Mouse (Mus musculus) ES-Bruce4 (cell line): ENCODE measurements at regions not wholly inside any gene's neighbourhood (a gene's known extent, or its start where the extent isn't known, plus 50 kb on each side); places are given as distances from the start of the nearest gene placed in this dataset.

ENCODE experiments used
- H3K27ac ChIP-seq: 2 replicates; pipeline ENCODE4 v1.5.1; 2012; ENCODE audit warnings: low read length, inconsistent platforms; ENCODE audit not compliant: insufficient read depth
- H3K27me3 ChIP-seq: 2 replicates; pipeline ENCODE4 v1.6.1; 2012; ENCODE audit warnings: mild to moderate bottlenecking, low read length, inconsistent platforms; ENCODE audit not compliant: control insufficient read depth, poor library complexity, insufficient read depth, severe bottlenecking
- H3K36me3 ChIP-seq: 2 replicates; pipeline ENCODE4 v1.6.1; 2012; ENCODE audit warnings: inconsistent platforms, mild to moderate bottlenecking, low read length, moderate library complexity; ENCODE audit not compliant: control insufficient read depth, poor library complexity, insufficient read depth, severe bottlenecking
- H3K4me1 ChIP-seq: one replicate; pipeline ENCODE4 v1.8.1; 2011; ENCODE audit warnings: low read length; ENCODE audit not compliant: control insufficient read depth, insufficient read depth
- H3K4me3 ChIP-seq: 2 replicates; pipeline ENCODE4 v1.5.1; 2011; ENCODE audit warnings: low read depth, mild to moderate bottlenecking, low read length
- H3K9ac ChIP-seq: 2 replicates; pipeline ENCODE4 v1.6.1; 2012; ENCODE audit warnings: low read depth, mild to moderate bottlenecking, inconsistent platforms; ENCODE audit not compliant: poor library complexity, severe bottlenecking
- H3K9me3 ChIP-seq: replicated peaks from 2 replicates; pipeline ENCODE4 v1.6.1; 2012; ENCODE audit warnings: mild to moderate bottlenecking, low read length, inconsistent platforms; ENCODE audit not compliant: control insufficient read depth, poor library complexity, insufficient read depth, severe bottlenecking
- CTCF ChIP-seq: IDR thresholded peaks from one replicate; pipeline ENCODE4 v1.8.1; 2011; ENCODE audit warnings: low read depth, low read length
- EP300 ChIP-seq: IDR thresholded peaks from 2 replicates; pipeline ENCODE4 v1.6.1; 2011; ENCODE audit warnings: low read depth, low read length; ENCODE audit not compliant: insufficient read depth
- POLR2A ChIP-seq: IDR thresholded peaks from one replicate; pipeline ENCODE4 v1.8.1; 2011; ENCODE audit warnings: low read length; ENCODE audit not compliant: insufficient read depth

DNA sequence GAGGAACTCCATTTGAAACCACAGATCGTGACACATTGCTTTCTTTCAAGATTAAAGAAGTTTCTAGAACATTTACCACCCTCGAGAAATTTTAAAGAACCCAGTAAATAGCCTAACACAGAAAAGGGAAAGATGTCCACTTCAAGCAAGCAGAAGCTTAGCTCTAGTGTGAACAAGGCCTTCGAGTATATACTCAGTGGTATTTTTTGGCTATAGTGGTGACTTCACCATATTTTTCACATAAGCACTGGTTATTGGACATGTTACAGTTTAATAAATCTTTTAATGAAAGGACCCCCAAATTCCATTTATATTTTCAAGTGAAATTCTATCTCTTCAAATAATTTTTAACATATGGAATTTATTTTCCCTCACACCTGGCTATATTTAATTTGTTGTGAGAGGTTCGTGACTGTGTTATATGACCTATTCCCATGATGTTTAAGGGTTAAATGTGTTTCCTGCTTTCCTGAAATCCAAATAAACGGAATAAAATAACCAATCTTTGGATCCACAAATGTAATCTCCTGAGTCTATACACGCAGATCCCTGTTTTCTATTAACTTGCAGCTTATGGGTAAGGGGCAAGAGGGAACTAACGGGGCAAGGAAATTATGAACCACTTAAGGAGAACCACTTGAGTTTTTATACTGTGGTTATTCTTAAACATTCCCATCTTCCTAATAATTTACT, 60.6 kb upstream of the Tas2r134 start:
- H3K27ac ChIP-seq = no peak overlapping the region
- H3K27me3 ChIP-seq = no peaks in the 10 kb centered on the region
- peaks cover 3% of the 10 kb centered on the region; the same call in 1 of the 2 replicates for H3K9me3 ChIP-seq
- no peaks in the 10 kb centered on the region for H3K4me1 ChIP-seq
- no peak overlapping the region for H3K4me3 ChIP-seq
- H3K9ac ChIP-seq = no peak overlapping the region
- H3K36me3 ChIP-seq = no peaks in the 10 kb centered on the region
- TF ChIP-seq EP300 (no peak), POLR2A (no peak), CTCF (no peak)

DNA sequence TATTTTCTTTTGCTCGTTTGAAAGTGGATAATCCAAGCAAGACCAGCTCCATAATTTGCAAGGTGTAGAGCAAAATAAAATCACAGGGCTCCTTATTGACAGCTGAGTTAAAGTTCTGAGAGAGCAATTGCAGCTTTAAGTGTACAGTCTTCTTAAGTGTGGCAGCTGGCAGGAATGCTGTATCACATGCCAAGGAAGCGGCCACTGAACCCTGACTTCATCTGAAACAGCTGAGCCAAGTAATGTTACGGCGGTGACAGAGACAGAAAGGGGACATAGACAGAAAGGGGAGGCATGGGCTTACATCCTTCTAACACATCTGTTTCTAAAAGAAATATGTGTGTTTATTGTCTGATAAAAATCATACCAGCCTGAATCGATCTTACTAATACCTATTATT, 63.4 kb upstream of the Tas2r134 start:
- no peak overlapping the region for H3K9ac ChIP-seq
- TF ChIP-seq CTCF (no peak), POLR2A (no peak)
- no peaks in the 10 kb centered on the region for H3K4me1 ChIP-seq
- H3K27me3 ChIP-seq = no peaks in the 10 kb centered on the region
- H3K27ac ChIP-seq = no peak overlapping the region
- H3K4me3 ChIP-seq = no peak overlapping the region
- peaks cover 3% of the 10 kb centered on the region; the same call in 1 of the 2 replicates for H3K9me3 ChIP-seq
- no peaks in the 10 kb centered on the region for H3K36me3 ChIP-seq

DNA sequence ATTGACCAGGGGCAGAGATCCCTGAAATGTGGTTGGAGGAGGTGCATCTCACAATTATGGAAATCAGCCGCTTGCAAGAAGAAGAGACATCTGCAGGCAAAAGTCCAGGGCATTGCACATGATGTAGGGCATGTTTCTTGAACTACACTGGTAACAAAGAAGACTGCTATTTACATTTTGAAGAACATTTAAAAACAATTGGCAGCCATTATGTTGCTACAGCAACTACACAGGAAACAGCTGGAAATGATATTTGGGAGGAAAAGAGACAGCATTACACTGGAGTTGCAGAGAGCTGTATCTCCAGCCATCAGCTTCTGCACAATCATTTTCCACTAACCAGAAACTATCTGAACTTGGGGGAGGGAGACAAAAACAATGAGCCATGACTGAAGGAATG, 64.1 kb upstream of the Tas2r134 start:
- no peaks in the 10 kb centered on the region for H3K4me1 ChIP-seq

DNA sequence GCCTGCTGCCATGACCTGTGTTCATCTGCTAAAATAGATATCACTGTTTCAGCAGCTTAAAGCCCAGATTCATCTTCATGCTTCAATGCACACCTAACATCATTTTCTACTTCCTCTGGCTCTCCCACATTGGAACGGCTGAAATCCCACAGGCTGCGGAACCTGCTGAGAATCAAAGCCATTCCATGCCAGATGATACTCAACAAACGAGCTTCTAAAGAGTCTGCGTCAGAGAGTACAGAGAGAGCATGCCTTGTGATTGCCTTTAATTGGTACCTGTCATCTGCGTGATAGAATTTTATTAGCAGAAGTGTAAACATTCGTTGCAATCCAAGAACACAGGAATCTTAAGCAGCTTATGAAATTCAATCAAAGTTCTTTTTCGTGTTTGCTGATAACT, 76.4 kb upstream of the Tas2r134 start:
- no peak for TF ChIP-seq POLR2A

More for the DNA sequence above, 64.1 kb upstream of the Tas2r134 start:
- Histone ChIP-seq H3K27me3 (no peaks in the 10 kb centered on the region), H3K27ac (no peak overlapping the region), H3K36me3 (no peaks in the 10 kb centered on the region), H3K4me3 (no peak overlapping the region), H3K9me3 (peaks cover 3% of the 10 kb centered on the region; the same call in 1 of the 2 replicates), H3K9ac (no peak overlapping the region)
- TF ChIP-seq EP300 (no peak), CTCF (no peak), POLR2A (no peak)

DNA sequence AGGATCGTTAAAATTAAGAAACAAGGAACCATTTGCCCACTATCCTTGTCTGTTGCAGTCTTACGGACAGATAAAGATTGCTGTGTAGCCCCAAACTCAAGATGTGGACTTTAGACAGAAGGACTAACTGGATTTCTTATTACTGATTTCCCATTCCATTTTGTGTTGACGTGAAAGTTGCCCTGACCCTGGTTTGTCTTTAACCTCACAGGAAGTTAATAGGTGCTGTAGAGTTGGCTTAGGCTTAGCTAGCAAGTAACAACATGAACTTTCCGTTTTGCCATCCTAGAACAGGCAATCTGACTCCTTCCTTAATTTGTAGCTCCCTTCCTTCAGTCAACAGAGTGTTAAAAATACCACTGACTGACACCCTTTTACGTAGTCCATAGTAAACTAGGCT, 78.2 kb upstream of the Tas2r134 start:
- Histone ChIP-seq H3K4me3 (no peak overlapping the region), H3K4me1 (no peaks in the 10 kb centered on the region), H3K36me3 (no peaks in the 10 kb centered on the region), H3K9ac (no peak overlapping the region), H3K27ac (no peak overlapping the region), H3K27me3 (no peaks in the 10 kb centered on the region), H3K9me3 (no peaks in the 10 kb centered on the region)
- TF ChIP-seq POLR2A (no peak), EP300 (no peak), CTCF (no peak)

More for the DNA sequence above, 76.4 kb upstream of the Tas2r134 start:
- no peak overlapping the region for H3K9ac ChIP-seq
- no peaks in the 10 kb centered on the region for H3K27me3 ChIP-seq
- no peaks in the 10 kb centered on the region for H3K9me3 ChIP-seq
- H3K27ac ChIP-seq = no peak overlapping the region
- H3K36me3 ChIP-seq = no peaks in the 10 kb centered on the region
- no peak overlapping the region for H3K4me3 ChIP-seq
- H3K4me1 ChIP-seq = no peaks in the 10 kb centered on the region

DNA sequence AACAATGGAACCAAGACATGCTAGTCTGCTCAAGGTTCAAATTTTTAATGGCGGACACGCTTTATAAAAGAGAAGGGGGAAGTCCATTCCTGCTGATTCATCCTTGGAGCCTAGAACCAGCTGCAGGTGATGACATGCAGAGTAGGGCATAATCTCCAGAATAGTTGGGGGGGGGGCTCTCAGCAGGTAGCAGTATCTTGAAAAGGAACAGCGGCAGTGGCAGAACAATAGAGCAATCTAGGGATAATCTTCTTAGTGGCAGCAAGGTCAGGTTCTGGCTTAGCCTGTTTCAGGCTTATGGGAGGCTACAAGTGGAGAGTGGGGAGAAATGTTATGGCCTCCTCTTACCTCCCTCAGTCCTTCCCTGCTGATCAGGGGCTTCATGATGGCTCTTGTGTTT, 81.1 kb upstream of the Tas2r134 start:
- Histone ChIP-seq H3K27ac (no peak overlapping the region), H3K36me3 (no peaks in the 10 kb centered on the region), H3K27me3 (no peaks in the 10 kb centered on the region), H3K4me3 (no peak overlapping the region), H3K9ac (no peak overlapping the region), H3K4me1 (no peaks in the 10 kb centered on the region), H3K9me3 (no peaks in the 10 kb centered on the region)
- TF ChIP-seq EP300 (no peak), POLR2A (no peak), CTCF (no peak)
